Comparison of ENCODE assay signal across 8 mouse cellular contexts in genomic region chr8:86884067-86884466, GRCm38 (mm10). TPM values are rescaled to one million over a fixed set of nuclear protein-coding genes. Genes with fewer than 3 reads are reported as not detected.
A peak's percentile ranks its signal among the peaks of the same experiment; 100 is the strongest.
DNase-seq lines count a peak whose midpoint lies in the region; ATAC-seq and TF ChIP-seq lines count a peak whose summit lies in the region.

No protein-coding gene starts in this region.

- H3K4me1 ChIP-seq in spleen, adult 2 months (ENCODE audit: control insufficient read depth, insufficient read depth, insufficient read length), result peaks cover 8% of the 10 kb centered on the region; the same call in 1 of the 2 replicates
- H3K4me1 ChIP-seq in forebrain, embryonic 13.5 days, result peaks cover 31% of the 10 kb centered on the region
- H3K4me1 ChIP-seq in kidney, embryonic 14.5 days (ENCODE audit: control insufficient read depth, insufficient read depth, low read length), result peaks cover 23% of the 10 kb centered on the region
- H3K4me1 ChIP-seq in midbrain, embryonic 13.5 days (replicated peaks), result peaks cover 31% of the 10 kb centered on the region

- no peak for ATAC-seq in forebrain, embryonic 13.5 days
- no peak for ATAC-seq in kidney, embryonic 14.5 days (ENCODE audit: low FRiP score, low TSS enrichment)
- no peak for ATAC-seq in midbrain, embryonic 13.5 days

- H3K27me3 ChIP-seq in spleen, adult 2 months (ENCODE audit: control insufficient read depth, insufficient read depth, low read length), result no peaks in the 10 kb centered on the region
- no peaks in the 10 kb centered on the region for H3K27me3 ChIP-seq in forebrain, embryonic 13.5 days
- no peaks in the 10 kb centered on the region for H3K27me3 ChIP-seq in kidney, embryonic 14.5 days (ENCODE audit: control insufficient read depth, insufficient read depth, low read length)
- no peaks in the 10 kb centered on the region; the same call in 1 of the 2 replicates for H3K27me3 ChIP-seq in midbrain, embryonic 13.5 days

- no peak for TF ChIP-seq POLR2A in spleen, adult 2 months (IDR thresholded peaks at IDR 0.05; ENCODE audit: low read depth, low read length)

- peak overlapping the region; percentile 88 for H3K9ac ChIP-seq in forebrain, embryonic 13.5 days
- H3K9ac ChIP-seq in kidney, embryonic 14.5 days (ENCODE audit: low read depth, low read length), result peak overlapping the region; percentile 92
- H3K9ac ChIP-seq in midbrain, embryonic 13.5 days (replicated peaks), result peak overlapping the region; percentile 92

- peak overlapping the region; percentile 75; the same call in 1 of the 2 replicates for H3K27ac ChIP-seq in spleen, adult 2 months (ENCODE audit: insufficient read depth, low read length)
- H3K27ac ChIP-seq in forebrain, embryonic 13.5 days, result peak overlapping the region; percentile 89
- peak overlapping the region; percentile 85 for H3K27ac ChIP-seq in kidney, embryonic 14.5 days (ENCODE audit: low read depth, low read length)
- peak overlapping the region; percentile 96 for H3K27ac ChIP-seq in midbrain, embryonic 13.5 days

- peak; percentile 63 for DNase-seq in adrenal gland, adult 2 months
- DNase-seq in adrenal gland, adult 8-10 months, result no peak
- DNase-seq in spleen, adult 2 months (ENCODE audit: low read depth in 1 of 2, low spot score in 2 of 2), result peak in 1 of 2 experiments; percentile 17
- no peak for DNase-seq in spleen, postnatal 4 days (ENCODE audit: low spot score in 2 of 2)
- peak; percentile 16 for DNase-seq in yolk sac, embryonic 10.5 days (ENCODE audit: low spot score)

- peak overlapping the region; percentile 82 for H3K4me3 ChIP-seq in spleen, adult 2 months (ENCODE audit: extremely low read depth, insufficient read depth, insufficient read length)
- H3K4me3 ChIP-seq in forebrain, embryonic 13.5 days, result peak overlapping the region; percentile 95
- peak overlapping the region; percentile 93 for H3K4me3 ChIP-seq in kidney, embryonic 14.5 days (ENCODE audit: low read length)
- peak overlapping the region; percentile 95 for H3K4me3 ChIP-seq in midbrain, embryonic 13.5 days (replicated peaks)

- TF ChIP-seq CTCF in spleen, adult 2 months (IDR thresholded peaks at IDR 0.05; ENCODE audit: extremely low read depth, insufficient read depth, insufficient read length, insufficient replicate concordance), result no peak

- H3K36me3 ChIP-seq in spleen, adult 2 months (ENCODE audit: control insufficient read depth, insufficient read depth, low read length), result peaks cover 2% of the 10 kb centered on the region; the same call in 1 of the 2 replicates
- H3K36me3 ChIP-seq in forebrain, embryonic 13.5 days (ENCODE audit: poor library complexity, severe bottlenecking), result peaks cover 7% of the 10 kb centered on the region
- H3K36me3 ChIP-seq in kidney, embryonic 14.5 days (ENCODE audit: control insufficient read depth, insufficient read depth, low read length), result peaks cover 7% of the 10 kb centered on the region; the same call in 1 of the 2 replicates
- 0 out of 2 replicates have a peak, but pooled peaks cover 5% of the 10 kb centered on the region for H3K36me3 ChIP-seq in midbrain, embryonic 13.5 days

- no peaks in the 10 kb centered on the region for H3K9me3 ChIP-seq in forebrain, embryonic 13.5 days (replicated peaks)
- H3K9me3 ChIP-seq in kidney, embryonic 14.5 days (ENCODE audit: control insufficient read depth, low read length), result no peaks in the 10 kb centered on the region
- H3K9me3 ChIP-seq in midbrain, embryonic 13.5 days, result no peaks in the 10 kb centered on the region

- peak overlapping the region; percentile 84 for H3K4me2 ChIP-seq in forebrain, embryonic 13.5 days
- H3K4me2 ChIP-seq in kidney, embryonic 14.5 days (replicated peaks; ENCODE audit: low read depth, low read length), result peak overlapping the region; percentile 63
- H3K4me2 ChIP-seq in midbrain, embryonic 13.5 days (replicated peaks), result peak overlapping the region; percentile 92

- WGBS in spleen, adult 2 months, result under 1% methylated on average over 16 of the region's 16 CpGs
- WGBS in forebrain, embryonic 13.5 days, result under 1% methylated on average over 16 of the region's 16 CpGs
- WGBS in kidney, embryonic 14.5 days, result 2% methylated on average over 16 of the region's 16 CpGs
- WGBS in midbrain, embryonic 13.5 days, result under 1% methylated on average over 16 of the region's 16 CpGs

RNA-seq across cellular contexts. Expression of gene N4bp1, which starts 1.0 kb away (rescaled TPM):
- total RNA-seq in adrenal gland, adult 2 months (2021), result 10 to 100 TPM; 23.2 to 45.6 TPM
- 13.2 and 19.9 TPM in 2 replicates for polyA plus RNA-seq in adrenal gland, adult 2 months (2012; rRNA removed)
- total RNA-seq in adrenal gland, adult 8-10 months (2022), result 10 to 100 TPM; 33.9 to 38.5 (median 36.1) TPM
- 10.7 and 11.0 TPM in 2 replicates for polyA plus RNA-seq in spleen, adult 2 months (2012; rRNA removed)
- 9.8 and 10.9 TPM in 2 replicates for polyA plus RNA-seq in forebrain, embryonic 13.5 days (2015; fragmentation: Nextera tagmentation; extraction: Ambion mirVana)
- 11.7 and 13.2 TPM in 2 replicates for polyA plus RNA-seq in kidney, embryonic 14.5 days (2014; fragmentation: Nextera tagmentation; extraction: Ambion mirVana)
- 10.7 and 11.4 TPM in 2 replicates for polyA plus RNA-seq in midbrain, embryonic 13.5 days (2015; fragmentation: Nextera tagmentation; extraction: Ambion mirVana)

Comparison
In these comparisons a context has a peak if more than half of its experiments do, and no peak if none do; other contexts are left out.
1. DNase-seq: peak in adrenal gland, adult 2 months (single experiment) and yolk sac, embryonic 10.5 days (single experiment); none in adrenal gland, adult 8-10 months (single experiment) and spleen, postnatal 4 days (0 of 2).
2. Peak in every context shown above with its lines, with median percentiles within 50 percentile points of each other: H3K27ac ChIP-seq, H3K4me3 ChIP-seq, H3K4me2 ChIP-seq and H3K9ac ChIP-seq.